Mouse (Mus musculus) right cerebral cortex, postnatal 25 days (tissue): Measurements from ENCODE around the gene Mbnl2.
A peak's percentile ranks its signal among the peaks of the same experiment; 100 is the strongest.

Experiments used
- DNase-seq: peaks from one replicate; pipeline ENCODE4 v3.0.0; 2022

Gene Mbnl2

GRCm38 (mm10) chr14:120362409-120362992, 87.0 kb downstream of the Mbnl2 start:
- no peak for DNase-seq

GRCm38 (mm10) chr14:120363090-120363818, 87.8 kb downstream of the Mbnl2 start:
- no peak for DNase-seq

GRCm38 (mm10) chr14:120365088-120365487, 89.6 kb downstream of the Mbnl2 start:
- DNase-seq: no peak

- DNase-seq: no peak
Observed at GRCm38 (mm10) chr14:120366962-120367361, 91.5 kb downstream of the Mbnl2 start.

- no peak for DNase-seq
Observed at GRCm38 (mm10) chr14:120367589-120367988, 92.1 kb downstream of the Mbnl2 start.

- no peak for DNase-seq
Observed at GRCm38 (mm10) chr14:120368456-120368855, 93.0 kb downstream of the Mbnl2 start.

GRCm38 (mm10) chr14:120368914-120369391, 93.5 kb downstream of the Mbnl2 start:
- DNase-seq: no peak

- DNase-seq: no peak
Observed at GRCm38 (mm10) chr14:120370044-120370443, 94.6 kb downstream of the Mbnl2 start.

- DNase-seq: no peak
Observed at GRCm38 (mm10) chr14:120370631-120371030, 95.2 kb downstream of the Mbnl2 start.

GRCm38 (mm10) chr14:120371174-120371573, 95.7 kb downstream of the Mbnl2 start:
- no peak for DNase-seq

GRCm38 (mm10) chr14:120373026-120374024, 97.9 kb downstream of the Mbnl2 start:
- no peak for DNase-seq

GRCm38 (mm10) chr14:120374786-120375185, 99.3 kb downstream of the Mbnl2 start:
- peak; percentile 71 for DNase-seq

GRCm38 (mm10) chr14:120377192-120377591, 101.7 kb downstream of the Mbnl2 start:
- DNase-seq: no peak

GRCm38 (mm10) chr14:120378002-120378401, 102.5 kb downstream of the Mbnl2 start:
- DNase-seq: no peak

GRCm38 (mm10) chr14:120379716-120380115, 104.2 kb downstream of the Mbnl2 start:
- DNase-seq: no peak

- no peak for DNase-seq
Observed at GRCm38 (mm10) chr14:120381378-120382134, 106.1 kb downstream of the Mbnl2 start.

GRCm38 (mm10) chr14:120382179-120382578, 106.7 kb downstream of the Mbnl2 start:
- no peak for DNase-seq

- DNase-seq: no peak
Observed at GRCm38 (mm10) chr14:120383186-120383851, 107.8 kb downstream of the Mbnl2 start.

- DNase-seq: no peak
Observed at GRCm38 (mm10) chr14:120384615-120385014, 109.1 kb downstream of the Mbnl2 start.

- no peak for DNase-seq
Observed at GRCm38 (mm10) chr14:120387293-120387692, 111.8 kb downstream of the Mbnl2 start.

- peak; percentile 59 for DNase-seq
Observed at GRCm38 (mm10) chr14:120388818-120389691, 113.6 kb downstream of the Mbnl2 start.
